Mouse (Mus musculus) heart, postnatal 25 days (tissue): ENCODE data around the gene Ces1f. TPM values are rescaled to one million over a fixed set of nuclear protein-coding genes. Genes with fewer than 3 reads are reported as not detected.
"Not testable (repeated sequence)": the region's sequence is repeated elsewhere in the genome, so short reads cannot be mapped to it uniquely, and the experiment has no call there.

Experiments
- DNase-seq: peaks from one replicate; pipeline ENCODE4 v3.0.0; 2022; ENCODE audit warnings: low spot score
- intact Hi-C: fragments of 180-260 bp; cut with DNase I; formaldehyde crosslinking; loops from one replicate; pipeline ENCODE4 v1.15.1; 2025
- total RNA-seq, 2 experiments: library from RNA; stranded (reverse); gene quantifications; 2 replicates each; pipeline ENCODE4 v1.2.3; 2021

The Ces1f gene
- total RNA-seq = under 1 TPM; 0.36 to 0.48 TPM

DNA sequence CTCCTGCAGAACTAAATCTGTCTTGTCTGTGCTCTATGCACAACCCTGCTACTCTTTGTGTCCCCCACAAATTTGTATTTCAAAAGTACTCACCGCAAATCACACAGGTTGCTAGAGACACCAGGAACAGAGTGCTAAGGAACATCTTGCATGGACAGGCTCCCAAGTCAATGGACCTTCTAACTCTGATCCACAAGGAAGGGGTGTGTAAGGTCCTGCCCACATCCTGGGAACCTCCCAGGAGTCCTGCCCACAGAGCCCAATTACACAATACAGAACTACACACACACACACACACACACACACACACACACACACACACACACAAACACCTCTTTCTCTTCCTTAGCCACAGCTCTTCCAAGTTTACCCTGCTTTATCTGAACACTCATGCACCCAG, at the start of gene Ces1f:
TSS of gene Ces1f (minus strand) at position 192 of the 400 bp plus-strand sequence.
- intact Hi-C loops = no loop called here
- DNase-seq = no peak

DNA sequence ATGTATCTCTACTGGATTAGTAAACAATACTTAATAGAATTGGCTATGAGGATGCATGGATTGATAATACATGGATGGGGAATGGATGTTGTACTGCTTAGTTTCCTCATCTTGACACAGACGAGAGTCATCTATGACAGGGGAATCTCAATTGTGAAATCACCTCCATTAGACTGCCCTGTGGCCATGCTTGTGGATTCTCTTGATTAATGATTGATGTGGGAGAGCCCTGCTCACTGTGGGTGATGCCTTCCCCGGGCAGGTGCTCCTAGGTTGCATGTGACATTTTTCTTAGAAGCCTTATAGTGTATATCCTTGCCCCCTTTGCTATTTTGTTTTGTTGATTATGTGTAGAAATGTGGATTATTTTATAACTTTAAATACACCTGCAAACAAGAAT, 45.6 kb upstream of the Ces1f start:
- no peak for DNase-seq

DNA sequence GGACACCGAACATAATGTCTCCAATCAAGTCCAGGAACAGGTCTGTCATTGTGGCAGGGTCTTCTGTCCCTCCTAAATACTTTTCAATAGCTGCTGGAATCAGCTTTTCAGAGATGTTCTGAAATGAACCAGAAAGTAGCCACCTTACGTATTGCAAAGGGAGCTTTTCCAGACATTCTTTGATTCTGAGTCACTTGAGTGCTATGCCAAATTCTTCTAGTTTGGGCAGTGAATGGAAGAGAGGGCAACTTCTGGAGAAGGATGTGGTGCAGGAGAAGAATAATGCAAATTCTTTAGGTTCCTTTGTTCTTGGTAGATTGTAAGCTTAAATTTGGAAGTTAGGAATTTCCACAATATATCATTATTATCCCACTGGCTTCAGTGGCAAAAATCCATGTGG, 37.5 kb upstream of the Ces1f start:
- no peak for DNase-seq
- intact Hi-C loops = no loop called here

More for the DNA sequence above, 45.6 kb upstream of the Ces1f start:
- intact Hi-C loops = no loop called here

DNA sequence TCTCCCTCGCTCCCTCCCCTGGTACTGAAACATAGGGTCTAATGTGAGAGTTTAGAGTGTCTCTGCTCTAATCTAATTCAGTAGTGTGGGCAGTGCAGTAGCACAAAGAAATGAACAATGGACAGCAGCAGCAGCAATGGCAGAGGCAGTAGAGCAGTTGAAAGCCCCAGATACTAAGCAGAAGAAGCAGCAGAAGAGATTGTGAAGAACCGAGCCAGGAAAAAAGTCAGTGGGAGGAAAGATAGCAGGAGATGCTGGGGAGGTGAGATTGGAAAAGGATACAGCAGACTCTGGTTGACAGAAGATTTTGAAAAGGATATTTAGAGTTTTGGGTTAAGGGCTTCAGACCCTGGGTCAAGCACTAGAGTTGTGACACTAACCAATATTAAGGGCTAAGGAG, 36.0 kb upstream of the Ces1f start:
- no peak for DNase-seq
- intact Hi-C loops = no loop called here

DNA sequence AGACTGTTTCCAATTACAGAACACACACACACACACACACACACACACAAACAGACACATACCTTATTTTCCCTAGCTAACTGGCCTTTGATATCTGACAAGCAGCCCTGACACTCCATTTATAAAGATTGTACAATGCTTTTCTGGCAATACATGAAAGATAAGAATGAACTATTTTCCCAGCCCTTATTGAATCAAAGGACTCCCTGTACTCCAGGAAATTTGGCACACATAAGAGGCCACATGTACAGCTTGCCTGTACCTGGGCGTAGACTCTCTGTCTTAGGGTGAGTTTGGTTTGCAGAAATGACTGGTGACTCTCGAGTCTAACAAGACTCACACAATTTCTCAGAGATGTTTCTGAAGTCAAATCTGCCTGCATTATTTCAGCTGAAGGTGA, 4.3 kb upstream of the Ces1f start:
- intact Hi-C loops = no loop called here
- DNase-seq = no peak

DNA sequence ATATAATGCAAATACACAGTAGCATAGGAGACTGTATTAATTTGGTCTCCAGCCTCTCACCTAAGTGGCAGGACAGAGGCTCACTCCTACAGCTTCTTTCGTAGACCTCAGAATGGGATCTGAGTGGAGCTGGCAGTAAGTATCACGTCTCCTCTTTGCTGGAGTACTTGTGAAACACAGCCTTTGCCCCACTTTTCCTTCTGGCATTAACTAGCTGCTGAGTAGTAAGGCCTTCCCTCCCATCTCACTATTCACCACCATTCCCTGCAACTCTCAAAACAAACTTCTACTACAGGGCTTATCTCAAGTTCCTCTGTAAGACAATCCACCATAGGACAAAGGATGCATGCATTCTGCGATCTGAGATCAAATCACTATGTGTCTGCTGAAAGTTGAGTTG, 2.8 kb upstream of the Ces1f start:
- DNase-seq = no peak

DNA sequence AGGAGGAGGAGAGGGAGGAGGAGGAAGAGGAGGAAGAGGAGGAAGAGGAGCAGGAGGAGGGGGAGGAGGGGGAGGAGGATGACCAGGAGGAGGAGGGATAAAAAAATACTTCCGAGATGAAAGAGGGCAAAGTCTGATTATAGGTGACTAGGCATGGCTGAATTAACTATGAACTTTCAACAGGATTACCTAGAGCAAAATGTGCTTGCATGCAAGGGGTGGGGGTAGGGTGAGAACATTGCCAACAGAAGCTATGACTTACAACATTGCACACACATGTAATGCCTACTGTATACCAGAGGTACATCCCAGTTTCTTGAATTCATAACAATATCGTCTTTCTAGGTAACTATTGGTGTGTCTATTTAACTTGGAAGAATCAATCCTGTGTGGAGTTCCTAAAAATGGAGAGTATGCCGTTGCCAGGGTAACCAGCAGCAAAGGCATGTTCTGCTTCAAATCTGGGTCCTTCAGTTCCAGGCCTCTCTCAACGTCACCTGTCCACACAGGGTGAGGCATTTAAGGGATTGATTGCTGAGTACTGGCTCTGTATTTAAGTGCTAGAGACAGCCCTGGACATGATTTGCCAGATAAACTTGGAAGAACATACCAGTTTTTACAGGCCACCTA, 1.3 kb downstream of the Ces1f start:
- intact Hi-C loops = no loop called here
- DNase-seq = no peak

More for the DNA sequence above, 2.8 kb upstream of the Ces1f start:
- intact Hi-C loops = no loop called here

DNA sequence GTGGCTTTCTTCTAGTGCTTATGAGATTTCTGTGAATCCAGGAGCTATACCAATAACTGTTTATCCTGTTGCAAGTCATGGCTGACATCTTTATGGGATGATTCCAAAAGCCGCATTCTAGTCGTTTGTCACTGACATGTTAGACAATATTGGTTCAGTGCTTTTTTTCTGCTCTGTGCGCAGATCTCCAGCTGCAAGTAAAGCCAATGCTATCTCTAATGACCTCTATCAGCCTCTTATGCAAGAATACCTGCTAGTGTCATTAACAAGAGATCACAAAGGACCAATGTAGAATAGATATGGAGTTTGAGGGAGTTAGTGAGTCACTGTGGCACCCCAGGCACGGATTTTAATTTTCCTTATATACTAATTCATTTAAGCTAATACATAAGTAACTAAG, 4.9 kb downstream of the Ces1f start:
- intact Hi-C loops = no loop called here
- no peak for DNase-seq

DNA sequence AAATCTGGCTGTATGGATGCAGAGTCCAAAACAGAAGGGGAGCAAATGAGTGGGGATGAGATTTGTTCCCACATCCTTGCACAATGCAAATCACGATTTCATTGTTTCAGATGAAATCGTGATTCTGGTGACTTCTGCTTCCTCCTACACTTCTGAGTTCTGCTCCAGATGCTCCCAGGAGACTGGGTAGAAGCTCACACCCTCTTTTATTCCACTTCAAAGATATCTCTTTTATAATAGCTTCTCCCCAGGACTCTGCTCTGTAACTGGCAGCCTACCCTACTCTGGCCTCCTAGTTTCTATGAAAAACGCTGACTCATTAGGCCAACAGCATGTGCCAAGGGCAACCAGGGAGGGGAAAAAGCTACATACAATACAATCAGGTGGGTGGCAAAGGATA, 6.2 kb downstream of the Ces1f start:
- intact Hi-C loops = no loop called here
- no peak for DNase-seq

DNA sequence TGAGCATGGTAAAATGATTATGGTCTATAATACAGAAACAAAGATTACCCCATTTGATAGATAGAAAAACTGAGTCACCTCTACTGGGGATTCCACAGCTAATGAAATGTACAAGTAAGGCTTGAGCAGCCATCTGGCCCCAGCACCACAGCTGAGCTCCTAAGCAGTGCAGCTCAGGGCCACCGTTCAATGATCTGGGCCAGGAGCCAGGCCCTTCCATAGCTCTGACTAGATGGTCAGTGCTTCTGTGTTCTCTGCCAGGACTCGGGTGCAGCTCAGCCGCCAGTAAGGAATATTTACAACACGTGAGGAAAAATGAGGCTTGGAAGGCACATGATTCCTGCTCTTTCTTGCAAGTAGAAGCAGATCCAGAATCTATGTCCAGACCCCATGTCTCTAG, 6.9 kb downstream of the Ces1f start:
- intact Hi-C loops = no loop called here
- no peak for DNase-seq

DNA sequence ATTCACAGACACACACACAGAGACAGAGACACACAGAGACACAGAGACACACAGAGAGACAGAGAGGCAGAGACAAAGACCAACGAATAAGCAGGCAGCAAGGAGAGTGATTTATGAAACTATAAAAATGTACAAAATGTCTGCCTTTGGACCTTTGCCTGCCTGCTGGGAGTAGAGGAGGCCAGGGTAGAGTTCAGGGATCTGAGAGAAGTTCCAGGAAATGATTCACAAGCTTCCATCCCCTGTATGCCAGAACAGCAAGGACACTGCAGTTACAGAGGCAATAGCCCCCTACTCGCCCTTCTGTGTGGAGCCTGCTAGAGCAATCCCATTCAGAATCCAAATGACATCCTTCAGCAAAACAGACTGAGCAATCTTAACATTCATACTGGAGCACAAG, 18.1 kb downstream of the Ces1f start:
- no peak for DNase-seq
- intact Hi-C loops = no loop called here

DNA sequence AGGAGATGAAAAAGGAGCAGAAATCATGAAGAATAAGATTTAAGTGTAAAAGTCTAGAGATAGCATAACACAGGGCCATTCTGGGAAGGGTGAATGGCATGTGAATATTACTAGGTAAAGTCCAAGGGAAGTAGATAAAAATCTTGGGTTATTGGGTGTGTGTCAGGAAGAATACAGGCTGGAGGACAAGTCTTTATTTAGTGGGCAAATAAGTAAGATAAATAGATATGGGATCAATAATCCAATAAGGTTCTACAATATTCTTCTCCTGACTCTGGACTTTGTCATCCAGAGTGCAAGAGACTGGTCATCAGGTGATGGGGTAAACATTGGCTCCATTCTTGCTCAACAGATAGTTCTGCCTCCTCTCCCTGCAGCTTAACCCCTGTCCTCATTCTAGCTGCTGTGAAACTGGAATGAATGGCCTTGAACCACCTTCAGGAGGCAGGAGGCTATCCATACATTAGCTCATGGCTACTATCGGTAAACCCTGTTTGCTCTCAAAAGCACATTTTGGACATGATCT, 27.1 kb downstream of the Ces1f start:
- intact Hi-C loops = no loop called here
- DNase-seq = no peak

DNA sequence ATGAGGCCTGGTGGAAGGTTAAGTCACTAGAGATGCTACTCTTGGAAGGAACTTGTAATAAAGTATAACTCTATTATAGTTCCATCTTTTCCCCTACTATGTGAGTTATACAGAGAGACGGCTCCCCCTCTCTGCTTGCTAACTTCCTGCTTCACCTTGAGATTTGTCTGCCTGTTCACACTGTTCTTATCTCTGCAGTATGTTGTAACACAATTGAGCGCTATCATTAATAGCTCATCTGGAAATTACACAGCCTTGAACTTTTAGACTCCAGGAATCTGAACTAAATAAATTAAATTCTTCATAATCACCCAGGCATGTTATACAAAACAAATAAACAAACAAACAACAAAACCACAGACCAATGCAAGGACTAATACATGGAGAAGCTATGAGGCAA, 33.5 kb downstream of the Ces1f start:
- DNase-seq = no peak
- intact Hi-C loops = no loop called here

DNA sequence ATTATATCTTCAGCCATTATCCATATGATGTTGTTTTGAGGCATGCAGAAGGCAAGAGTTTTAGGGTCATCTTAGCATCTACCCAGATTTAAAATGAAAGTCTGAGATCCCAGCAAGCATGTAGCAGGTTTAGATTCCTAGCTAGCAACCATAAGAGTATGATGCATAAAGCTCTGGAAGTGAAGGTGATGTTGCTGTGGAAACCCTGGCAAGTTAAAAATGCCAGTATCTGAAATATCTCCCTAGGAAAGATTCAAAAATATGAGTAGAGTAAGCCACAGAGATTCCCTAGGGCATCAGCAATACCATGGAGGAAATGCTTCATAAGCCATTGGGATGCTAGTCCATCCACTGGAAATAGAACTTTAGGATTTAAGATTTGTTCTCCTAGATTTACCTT, 39.7 kb downstream of the Ces1f start:
- no peak for DNase-seq

DNA sequence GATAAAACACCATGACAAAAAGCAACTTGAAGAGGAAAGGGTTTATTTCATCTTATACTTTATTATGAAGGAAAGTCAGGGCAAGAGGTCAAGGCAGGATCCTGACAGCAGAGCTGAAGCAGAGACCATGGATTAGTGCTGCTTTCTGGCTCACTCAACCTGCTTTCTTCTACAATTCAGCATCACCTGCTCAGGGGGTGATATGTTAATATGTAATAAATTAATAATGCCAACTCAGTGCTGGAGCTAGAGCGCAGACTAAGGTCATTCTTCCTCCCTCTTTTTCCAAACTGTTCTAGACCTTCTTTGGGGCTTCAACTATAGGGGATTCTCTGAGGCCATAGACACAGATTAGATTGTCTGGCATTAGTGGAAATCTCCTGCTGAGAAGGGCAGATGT, 43.9 kb downstream of the Ces1f start:
- intact Hi-C loops = no loop called here
- no peak for DNase-seq

More for the DNA sequence above, 39.7 kb downstream of the Ces1f start:
- intact Hi-C loops = no loop called here

DNA sequence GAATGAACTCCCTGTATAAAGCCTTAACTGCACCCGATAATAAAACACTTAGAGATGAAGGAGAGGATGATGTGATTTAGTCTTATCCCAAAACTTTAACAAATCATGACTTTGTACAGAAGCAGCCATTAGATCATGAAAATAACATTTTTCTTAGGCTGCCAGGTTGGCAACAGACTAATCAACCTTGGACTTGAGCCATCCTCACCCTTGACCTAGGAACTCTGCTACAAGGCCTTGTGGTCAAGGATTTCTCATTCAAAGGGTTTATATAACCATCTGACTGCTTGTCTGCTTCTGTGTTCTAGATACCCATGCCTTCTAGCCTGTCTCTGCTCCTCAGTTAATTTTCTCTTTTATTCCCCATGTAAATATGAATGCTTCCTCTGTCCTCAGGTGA, 44.8 kb downstream of the Ces1f start:
- intact Hi-C loops = no loop called here
- no peak for DNase-seq

DNA sequence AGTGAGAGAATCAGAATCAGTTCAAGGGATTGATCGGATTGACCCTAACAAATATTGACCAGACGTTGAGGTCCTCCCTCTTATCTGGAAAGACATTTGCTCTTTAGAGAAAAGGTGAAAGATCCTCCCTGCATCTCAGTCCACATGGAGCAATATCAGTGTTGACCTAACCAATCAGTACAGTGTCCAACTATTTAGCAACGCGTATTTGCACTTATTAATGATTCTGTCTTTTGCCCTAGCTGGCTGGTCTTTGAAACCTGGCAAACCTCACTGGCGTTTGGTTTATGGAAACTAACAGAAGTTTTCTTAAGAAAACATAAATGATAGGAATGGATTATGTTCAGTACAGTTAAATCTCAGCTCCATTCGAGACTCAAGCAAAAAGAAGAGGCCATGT, 45.5 kb downstream of the Ces1f start:
- intact Hi-C loops = no loop called here
- no peak for DNase-seq

DNA sequence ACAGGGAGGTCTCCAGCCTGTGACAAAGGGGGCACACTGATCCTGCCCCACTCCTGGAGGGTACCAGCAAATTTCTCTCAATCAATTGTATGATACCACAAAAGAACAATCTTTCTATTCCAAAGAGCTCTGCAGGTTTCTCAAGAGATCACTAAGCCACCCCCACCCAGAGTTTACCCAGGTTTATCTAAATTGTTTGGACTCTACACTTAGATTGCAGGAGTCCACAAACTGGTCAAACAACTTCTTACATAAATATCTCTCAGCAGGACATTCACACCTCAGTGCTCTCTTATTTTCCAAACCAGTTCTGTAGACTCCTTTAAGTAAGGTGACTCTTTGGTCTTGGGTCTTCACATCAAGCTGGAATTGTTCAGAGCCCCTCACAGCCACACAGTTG, 50.1 kb downstream of the Ces1f start, which contains the start of gene Ces1e:
TSS of gene Ces1e (minus strand) at position 174 of the 400 bp plus-strand sequence.
- no peak for DNase-seq
- intact Hi-C loops = no loop called here

DNA sequence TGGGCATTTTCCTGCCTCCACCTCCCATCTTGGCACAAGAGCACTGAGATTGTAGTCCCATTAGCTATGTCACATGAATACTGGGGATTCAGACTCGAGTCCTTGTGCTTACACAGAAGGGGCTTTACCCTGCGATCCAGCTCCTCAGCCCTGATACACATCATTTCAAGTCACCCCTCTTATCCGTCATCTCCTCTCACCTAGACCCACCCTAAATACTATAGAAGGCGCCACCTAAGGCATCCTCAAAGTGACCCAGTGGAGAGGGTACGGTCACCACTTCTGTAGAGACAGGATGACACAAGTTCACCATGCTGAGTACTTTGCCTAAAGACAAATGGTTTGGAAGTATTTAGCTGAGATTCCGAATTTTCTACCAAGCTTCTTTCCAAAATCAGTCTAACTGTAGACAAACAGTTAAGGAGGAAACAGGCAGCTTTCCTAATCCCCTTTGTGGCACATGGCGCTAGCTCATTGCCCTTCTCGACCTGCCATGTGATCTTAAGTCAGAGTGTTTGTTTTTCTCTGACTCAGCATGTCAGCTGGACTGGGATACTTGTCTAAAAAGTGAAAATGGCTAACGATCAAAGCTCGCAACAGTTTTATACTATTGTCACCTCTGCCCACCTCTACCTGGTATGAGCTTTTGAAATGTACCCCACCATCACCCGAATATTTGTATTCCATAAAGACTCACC, 50.7 kb downstream of the Ces1f start:
- DNase-seq = no peak

DNA sequence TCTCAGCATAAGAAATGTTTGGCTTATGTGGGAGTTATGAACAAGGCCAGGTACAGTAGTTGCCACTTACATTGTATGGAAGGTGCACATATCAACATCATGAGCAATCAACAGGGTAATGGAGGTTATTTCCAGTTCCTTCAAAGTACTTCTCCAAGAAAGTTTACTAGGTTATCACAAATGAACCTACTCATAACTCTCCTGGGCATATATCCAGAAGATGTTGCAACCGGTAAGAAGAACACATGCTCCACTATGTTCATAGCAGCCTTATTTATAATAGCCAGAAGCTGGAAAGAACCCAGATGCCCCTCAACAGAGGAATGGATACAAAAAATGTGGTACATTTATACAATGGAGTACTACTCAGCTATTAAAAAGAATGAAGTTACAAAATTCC, 53.1 kb downstream of the Ces1f start:
- not testable (repeated sequence) for DNase-seq

More for the DNA sequence above, 50.7 kb downstream of the Ces1f start:
- intact Hi-C loops = no loop called here

DNA sequence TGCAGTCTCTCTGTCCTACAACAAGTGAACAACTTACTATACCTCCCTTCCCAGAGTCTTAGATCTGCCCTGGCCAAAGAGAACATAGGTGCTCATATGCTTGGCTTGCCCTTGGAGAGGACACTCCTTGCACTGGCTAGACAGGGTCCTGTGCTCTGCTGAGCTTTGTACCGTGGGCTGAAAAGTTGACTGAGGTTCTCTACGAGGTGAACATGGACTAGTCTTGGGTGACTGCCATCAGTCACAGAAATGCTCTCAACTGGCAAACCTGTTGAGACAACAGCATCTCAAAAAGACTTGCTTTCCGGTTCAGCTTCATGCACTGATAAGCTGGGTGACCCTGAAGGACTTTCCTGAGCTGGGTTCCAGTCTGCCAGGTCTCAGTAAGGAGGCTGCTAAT, 57.7 kb downstream of the Ces1f start:
- DNase-seq = no peak

More for the DNA sequence above, 53.1 kb downstream of the Ces1f start:
- intact Hi-C loops = not testable (repeated sequence)

More for the DNA sequence above, 57.7 kb downstream of the Ces1f start:
- intact Hi-C loops = loop anchor here (2.0 to 5.0 kb wide), 2 partner anchors 49 to 175 kb away; no protein-coding TSS in a partner anchor
